Mouse (Mus musculus) intestine, postnatal 0 days (tissue): Measurements from ENCODE around the gene Fkrp. TPM values are rescaled to one million over a fixed set of nuclear protein-coding genes. Genes with fewer than 3 reads are reported as not detected.

ENCODE experiments used
- ATAC-seq: fragments of 200-750 bp; cut with Nextera tagmentation; 2 replicates; pipeline ENCODE4 v1.8.0; 2017; ENCODE audit warnings: mild to moderate bottlenecking, moderate TSS enrichment, moderate library complexity
- H3K27ac ChIP-seq: fragments of 300-500 bp; sonication (generic); 2 replicates; pipeline ENCODE4 v1.5.1; 2014; ENCODE audit warnings: mild to moderate bottlenecking, low read depth, low read length, moderate library complexity
- H3K27me3 ChIP-seq: fragments of 300-500 bp; sonication (generic); replicated peaks from 2 replicates; pipeline ENCODE4 v1.6.1; 2014; ENCODE audit warnings: low read length, mixed read lengths; ENCODE audit not compliant: control insufficient read depth, insufficient read depth
- H3K36me3 ChIP-seq: fragments of 300-500 bp; sonication (generic); 2 replicates; pipeline ENCODE4 v1.6.1; 2014; ENCODE audit warnings: mild to moderate bottlenecking, moderate library complexity; ENCODE audit not compliant: control insufficient read depth, insufficient read depth
- H3K4me1 ChIP-seq: fragments of 300-500 bp; sonication (generic); replicated peaks from 2 replicates; pipeline ENCODE4 v1.6.1; 2014; ENCODE audit warnings: antibody characterized with exemption, low read length, mixed read lengths; ENCODE audit not compliant: control insufficient read depth, insufficient read depth
- H3K4me2 ChIP-seq: fragments of 300-500 bp; sonication (generic); replicated peaks from 2 replicates; pipeline ENCODE4 v1.6.1; 2014; ENCODE audit warnings: low read depth, mild to moderate bottlenecking, moderate library complexity
- H3K4me3 ChIP-seq: fragments of 300-500 bp; sonication (generic); 2 replicates; pipeline ENCODE4 v1.5.1; 2014; ENCODE audit warnings: low read depth, low read length
- H3K9ac ChIP-seq: fragments of 300-500 bp; sonication (generic); 2 replicates; pipeline ENCODE4 v1.6.1; 2014; ENCODE audit warnings: mild to moderate bottlenecking, low read depth, low read length
- H3K9me3 ChIP-seq: fragments of 300-500 bp; sonication (generic); 2 replicates; pipeline ENCODE4 v1.6.1; 2016; ENCODE audit warnings: mixed run types; ENCODE audit not compliant: control insufficient read depth
- CTCF ChIP-seq: sonication (generic); IDR thresholded peaks from 2 replicates; pipeline ENCODE4 v1.5.1; 2016; ENCODE audit warnings: low read depth, mild to moderate bottlenecking, control low read depth, antibody characterized with exemption, moderate library complexity
- WGBS: fragments of 180-500 bp; shearing (Covaris S2); extraction: QIAGEN DNeasy Blood & Tissue Kit; methylation state at CpG from one replicate; pipeline ENCODE4 v1.1.7; 2014; 5-methylcytosine and 5-hydroxymethylcytosine counted together
- polyA plus RNA-seq: library from polyadenylated mRNA; unstranded; fragments of >200 nt; fragmentation: Nextera tagmentation; extraction: Ambion mirVana; gene quantifications from 2 replicates; pipeline ENCODE4 v1.2.1, GENCODE M21; 2015

Fkrp gene
- polyA plus RNA-seq, 1 experiment from 2014 or later: 12.3 TPM

DNA sequence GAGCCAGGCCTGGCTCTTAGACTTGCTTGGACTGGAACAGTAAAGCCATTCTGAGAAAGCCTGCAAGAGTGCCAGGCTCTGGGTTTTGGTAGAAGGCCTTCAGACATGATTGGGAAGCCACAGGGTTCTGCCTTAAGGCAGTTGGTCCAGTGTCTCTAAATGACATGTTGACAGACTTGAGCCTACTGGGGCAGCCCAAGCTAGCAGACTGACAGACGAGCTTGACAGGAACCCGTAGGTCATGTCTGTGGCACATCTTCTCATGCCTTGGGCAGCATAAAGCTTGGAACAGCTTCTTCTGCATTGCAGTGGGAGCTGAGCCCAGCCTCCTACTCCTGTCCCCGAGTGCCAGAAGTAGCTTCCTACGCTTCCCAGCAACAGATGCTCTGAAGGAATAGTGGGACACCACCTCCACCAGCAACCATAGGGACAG is 5.2 kb upstream of the Fkrp start:
- no peak for ATAC-seq
- no peak overlapping the region for H3K4me3 ChIP-seq
- no peak overlapping the region for H3K9ac ChIP-seq
- H3K27ac ChIP-seq: no peak overlapping the region
- H3K4me2 ChIP-seq: no peak overlapping the region
- H3K36me3 ChIP-seq: peaks cover 34% of the 10 kb centered on the region
- H3K27me3 ChIP-seq: no peaks in the 10 kb centered on the region
- no peaks in the 10 kb centered on the region for H3K9me3 ChIP-seq
- 63% methylated on average over 4 of the region's 4 CpGs for WGBS
- peaks cover 22% of the 10 kb centered on the region for H3K4me1 ChIP-seq
- no peak for TF ChIP-seq CTCF

DNA sequence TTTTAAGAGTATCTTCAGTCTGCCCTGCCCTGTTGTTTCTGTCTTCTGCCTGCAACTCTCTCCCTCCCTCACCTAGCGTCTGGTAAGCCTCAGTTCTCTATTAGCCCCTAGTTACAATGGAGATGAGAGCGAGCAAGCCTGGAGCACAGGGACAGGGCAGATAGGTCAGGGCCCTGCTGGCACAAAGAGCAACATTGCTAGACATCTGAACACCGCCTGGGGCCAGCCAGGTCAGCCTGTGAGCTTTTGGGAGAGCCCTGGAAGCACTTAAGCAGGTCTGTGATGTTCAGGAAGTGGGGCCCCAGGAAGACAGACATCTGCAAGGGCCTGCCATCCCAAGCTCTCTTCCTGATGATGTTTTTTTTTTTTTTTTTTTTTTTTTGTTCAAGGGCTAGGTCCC is 4.6 kb upstream of the Fkrp start:
- H3K27me3 ChIP-seq: no peaks in the 10 kb centered on the region
- no peak overlapping the region for H3K9ac ChIP-seq
- no peak for TF ChIP-seq CTCF
- no peak overlapping the region for H3K27ac ChIP-seq
- peaks cover 22% of the 10 kb centered on the region for H3K4me1 ChIP-seq
- peaks cover 28% of the 10 kb centered on the region for H3K36me3 ChIP-seq
- 65% methylated on average over 3 of the region's 3 CpGs for WGBS
- no peaks in the 10 kb centered on the region for H3K9me3 ChIP-seq
- H3K4me3 ChIP-seq: no peak overlapping the region
- ATAC-seq: no peak
- no peak overlapping the region for H3K4me2 ChIP-seq

DNA sequence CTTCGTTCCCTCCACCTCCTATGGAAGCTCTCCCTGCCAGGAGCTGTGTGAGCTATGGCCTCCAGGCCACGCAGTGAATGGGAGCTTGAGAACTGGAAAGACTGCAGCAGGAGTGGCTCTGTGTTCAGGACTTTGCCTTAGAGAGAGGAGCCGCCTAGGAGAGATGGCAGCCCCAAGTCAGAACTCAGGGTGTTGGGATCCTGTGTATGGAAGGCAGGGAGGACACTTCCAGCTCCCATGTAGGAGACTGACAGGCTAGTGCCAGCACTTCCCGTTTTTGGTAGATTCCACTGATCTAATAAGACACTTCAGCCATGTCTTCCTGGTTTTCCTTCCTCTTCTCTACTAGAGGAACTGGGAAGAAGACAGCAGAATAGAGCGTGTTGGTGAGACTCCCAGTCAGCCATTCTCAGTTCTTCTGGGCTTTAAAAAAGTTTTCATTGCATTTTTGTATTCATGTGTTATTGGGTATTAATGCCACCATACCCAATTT is 3.8 kb upstream of the Fkrp start:
- H3K27ac ChIP-seq: no peak overlapping the region

DNA sequence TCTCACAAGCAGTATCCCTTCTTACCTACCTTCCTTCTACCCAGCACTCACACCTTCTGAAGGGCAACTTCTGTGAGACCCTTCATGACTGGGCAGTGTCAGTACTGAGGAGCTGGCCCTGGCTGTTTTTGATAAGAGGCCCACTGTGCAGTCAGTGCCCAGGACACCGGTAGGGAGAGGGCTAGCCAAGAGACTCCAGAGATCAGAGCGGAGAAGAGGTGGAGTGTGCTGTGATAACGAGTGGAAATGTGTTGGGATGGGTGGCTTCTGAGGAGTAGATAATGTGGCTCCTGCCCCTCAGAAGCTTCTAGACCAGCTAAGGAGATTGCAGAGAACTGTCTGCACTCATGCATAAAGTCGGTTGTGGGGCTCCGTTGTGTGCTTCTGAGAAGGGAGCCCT is 3.3 kb upstream of the Fkrp start:
- Histone ChIP-seq H3K36me3 (peaks cover 16% of the 10 kb centered on the region), H3K9ac (no peak overlapping the region), H3K4me2 (no peak overlapping the region), H3K27me3 (no peaks in the 10 kb centered on the region), H3K4me1 (peaks cover 22% of the 10 kb centered on the region), H3K4me3 (no peak overlapping the region), H3K9me3 (no peaks in the 10 kb centered on the region), H3K27ac (no peak overlapping the region)
- no peak for ATAC-seq
- WGBS: 79% methylated on average over 5 of the region's 5 CpGs
- no peak for TF ChIP-seq CTCF

More for the DNA sequence above, 3.8 kb upstream of the Fkrp start:
- peaks cover 20% of the 10 kb centered on the region for H3K36me3 ChIP-seq
- no peak overlapping the region for H3K4me2 ChIP-seq
- peaks cover 22% of the 10 kb centered on the region for H3K4me1 ChIP-seq
- no peak overlapping the region for H3K9ac ChIP-seq
- WGBS: 55% methylated on average over 5 of the region's 5 CpGs
- TF ChIP-seq CTCF: no peak
- H3K9me3 ChIP-seq: no peaks in the 10 kb centered on the region
- no peak overlapping the region for H3K4me3 ChIP-seq
- H3K27me3 ChIP-seq: no peaks in the 10 kb centered on the region
- ATAC-seq: no peak

DNA sequence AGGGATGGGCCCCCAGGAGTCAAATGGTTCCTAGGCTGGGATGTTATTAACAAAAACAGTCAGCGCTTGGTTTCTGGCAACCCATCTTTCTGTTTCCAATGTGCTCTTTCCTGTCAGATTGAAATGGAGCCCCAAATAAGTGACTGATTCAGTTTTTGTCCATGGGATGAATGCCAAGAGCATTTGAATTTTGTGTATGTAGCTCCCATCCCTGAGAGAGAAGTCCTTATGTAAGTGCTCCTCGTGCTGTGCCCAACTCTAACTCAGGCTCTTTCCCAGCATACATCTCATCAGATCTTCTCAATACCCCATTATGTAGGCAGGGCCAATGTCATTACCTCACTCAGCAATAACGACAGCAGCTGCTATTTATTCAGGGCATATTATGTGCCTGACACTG is 1.2 kb upstream of the Fkrp start:
- H3K27me3 ChIP-seq: no peaks in the 10 kb centered on the region
- no peak overlapping the region for H3K27ac ChIP-seq
- no peak for ATAC-seq
- H3K4me3 ChIP-seq: peak overlapping the region; percentile 99
- peak overlapping the region; percentile 95 for H3K4me2 ChIP-seq
- H3K9ac ChIP-seq: peak overlapping the region; percentile 97; the same call in 1 of the 2 replicates
- no peaks in the 10 kb centered on the region for H3K9me3 ChIP-seq
- no peak for TF ChIP-seq CTCF
- WGBS: 38% methylated on average over 3 of the region's 3 CpGs
- peaks cover 22% of the 10 kb centered on the region for H3K4me1 ChIP-seq
- peaks cover 6% of the 10 kb centered on the region; the same call in 1 of the 2 replicates for H3K36me3 ChIP-seq

DNA sequence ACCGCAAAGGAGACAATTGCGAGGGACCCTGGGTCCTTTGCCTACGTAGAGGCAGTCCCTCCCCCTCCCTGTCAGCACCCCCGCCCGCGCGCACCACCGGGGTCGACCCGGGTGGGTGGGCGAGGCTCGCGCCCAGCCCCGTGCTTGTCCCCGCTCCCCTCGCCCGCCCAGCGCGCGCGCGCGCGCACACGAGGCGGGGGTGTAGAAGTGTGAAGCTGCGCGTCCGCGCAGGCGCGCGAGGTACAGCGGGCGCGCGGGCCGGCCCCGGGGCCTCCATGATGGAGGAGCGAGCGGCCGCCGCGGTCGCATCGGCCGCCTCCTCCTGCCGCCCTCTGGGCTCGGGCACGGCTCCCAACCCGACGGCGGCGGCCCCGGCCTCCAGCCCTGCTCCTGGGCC is 456 bp downstream of the Fkrp start:
- Histone ChIP-seq H3K9ac (peak overlapping the region; percentile 97), H3K27ac (peak overlapping the region; percentile 90), H3K27me3 (no peaks in the 10 kb centered on the region), H3K4me2 (peak overlapping the region; percentile 95), H3K36me3 (peaks cover 6% of the 10 kb centered on the region; the same call in 1 of the 2 replicates), H3K4me1 (peaks cover 22% of the 10 kb centered on the region), H3K9me3 (no peaks in the 10 kb centered on the region), H3K4me3 (peak overlapping the region; percentile 99)
- no peak for TF ChIP-seq CTCF
- under 1% methylated on average over 41 of the region's 55 CpGs for WGBS
- peak; percentile 81 for ATAC-seq
